Mouse (Mus musculus) cerebellum, adult (tissue): ENCODE data around the gene Dusp27.

ENCODE experiments used
- ATAC-seq: cut with Nextera tagmentation; 2 replicates; pipeline ENCODE4 v1.9.2; 2017; ENCODE audit warnings: mild to moderate bottlenecking, moderate library complexity, mixed read lengths; ENCODE audit not compliant: insufficient number of reproducible peaks, low FRiP score, low TSS enrichment

Dusp27 gene

DNA sequence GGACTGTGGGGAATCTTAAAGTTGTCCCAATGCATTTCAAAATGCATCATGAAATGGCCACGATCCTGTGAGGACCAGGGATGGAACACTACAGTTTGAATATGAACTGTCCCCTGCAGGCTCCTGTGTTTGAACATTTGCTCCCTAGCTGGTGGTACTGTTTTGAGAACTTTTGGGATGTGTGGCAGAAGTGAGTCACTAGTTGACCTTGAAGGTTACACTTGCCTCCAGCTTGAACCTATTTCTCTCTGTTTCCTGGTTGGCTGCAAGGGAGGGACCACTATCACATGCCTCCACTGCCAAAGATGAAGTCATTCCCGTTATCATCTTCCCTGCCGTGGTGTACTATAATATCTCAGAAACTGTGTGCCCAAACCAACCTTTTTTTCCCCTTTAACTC, 12.7 kb downstream of the Dusp27 start:
- ATAC-seq: no peak

DNA sequence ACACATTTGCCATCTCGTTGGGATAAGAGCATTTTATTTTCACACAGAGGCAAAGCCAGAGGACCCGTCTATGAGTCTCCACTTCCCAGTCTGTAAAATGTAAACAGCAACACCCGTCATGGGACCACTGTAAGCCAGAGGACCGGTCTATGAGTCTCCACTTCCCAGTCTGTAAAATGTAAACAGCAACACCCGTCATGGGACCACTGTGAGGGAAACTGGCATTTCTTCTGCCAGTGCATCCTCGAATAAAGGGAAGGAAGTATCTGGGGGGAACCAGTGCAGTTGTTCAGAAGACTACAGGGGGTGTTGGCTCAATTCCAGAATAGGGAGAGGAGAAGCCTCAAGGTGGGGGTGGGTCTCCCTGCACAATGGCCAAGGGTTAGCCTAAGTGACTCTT, 22.3 kb downstream of the Dusp27 start:
- ATAC-seq: no peak

GRCm38 (mm10) chr1:166104858-166105257, 22.9 kb downstream of the Dusp27 start:
- ATAC-seq: no peak

- no peak for ATAC-seq
These were observed 24.7 kb downstream of the Dusp27 start for GRCm38 (mm10) chr1:166102920-166103608.

DNA sequence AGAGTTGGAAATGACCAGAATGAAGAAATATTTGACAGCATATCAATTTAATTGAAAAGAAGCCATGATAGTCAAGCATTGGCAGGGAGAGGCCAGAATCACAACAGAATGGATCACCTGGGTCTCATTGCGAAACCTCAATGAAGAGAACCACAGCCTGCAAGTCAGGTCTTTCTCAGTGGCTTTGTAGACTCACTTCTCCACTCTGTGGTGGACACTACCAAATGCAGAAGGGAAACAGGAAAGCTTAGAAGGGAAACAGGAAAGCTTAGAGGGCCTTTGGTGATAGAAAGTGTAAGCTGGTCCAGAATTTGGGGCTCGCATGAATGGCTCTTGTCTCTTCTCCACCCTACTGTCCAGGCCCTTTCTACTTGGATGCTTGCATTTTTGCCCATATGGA, 29.6 kb downstream of the Dusp27 start:
- no peak for ATAC-seq

DNA sequence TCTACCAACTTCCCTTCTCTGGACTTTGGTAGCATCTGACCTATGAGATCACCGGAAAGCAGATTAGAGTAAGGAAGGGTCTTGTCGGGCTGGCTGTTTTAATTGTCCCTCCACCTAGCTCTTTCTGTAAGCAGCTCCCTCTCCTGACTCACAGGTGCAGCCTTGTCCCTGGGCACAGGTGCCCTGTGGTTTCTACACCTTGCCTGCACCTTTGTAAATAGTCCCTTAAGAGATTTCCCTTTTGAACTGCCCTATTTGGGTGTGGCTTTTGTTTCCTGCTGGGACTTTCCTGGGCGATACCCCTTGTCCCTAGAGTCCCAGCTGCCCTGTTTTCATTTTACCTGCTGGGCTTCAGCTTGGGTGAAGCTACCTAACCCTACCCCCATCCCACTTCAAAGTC, 33.3 kb downstream of the Dusp27 start:
- ATAC-seq: no peak

DNA sequence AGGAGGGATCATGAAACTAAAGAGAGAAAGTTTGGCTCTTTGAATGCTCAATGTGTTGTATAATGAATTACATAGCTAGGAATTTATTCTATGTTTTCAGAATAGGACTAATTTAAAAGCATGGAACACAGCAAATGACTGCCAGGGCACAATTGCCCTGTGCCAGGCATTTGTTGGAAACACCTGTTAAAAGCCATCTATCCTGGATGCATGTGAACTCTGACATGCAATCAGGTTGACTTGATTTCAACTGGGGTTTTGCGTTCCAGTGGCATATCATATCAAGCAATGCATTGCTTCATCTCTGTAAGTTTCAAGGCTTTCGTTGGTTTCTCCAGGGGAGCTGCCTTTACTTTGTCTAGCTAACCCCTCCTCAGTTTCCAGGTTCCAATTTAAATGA, 37.4 kb downstream of the Dusp27 start:
- no peak for ATAC-seq

- ATAC-seq: no peak
These were observed 38.0 kb downstream of the Dusp27 start for GRCm38 (mm10) chr1:166089739-166090138.

DNA sequence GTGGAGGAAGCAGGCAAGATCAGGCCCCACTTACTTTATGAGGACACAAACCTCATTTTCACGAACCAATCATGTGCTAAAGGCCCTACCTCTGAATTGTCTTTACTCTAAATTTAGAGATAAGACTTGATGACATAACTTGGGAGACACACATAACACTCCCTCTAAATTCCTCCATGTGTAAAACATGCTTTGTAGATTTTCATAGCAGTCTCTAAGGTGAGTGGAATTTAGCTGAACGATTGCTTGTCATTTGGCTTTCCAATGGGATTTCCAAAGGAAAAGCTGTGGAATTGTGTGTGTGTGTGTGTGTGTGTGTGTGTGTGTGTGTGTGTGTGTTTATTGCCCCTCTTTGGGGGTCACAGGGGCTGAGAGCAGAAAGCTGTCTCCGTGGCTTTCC, 38.4 kb downstream of the Dusp27 start:
- no peak for ATAC-seq

GRCm38 (mm10) chr1:166088446-166089170, 39.1 kb downstream of the Dusp27 start:
- ATAC-seq: no peak

DNA sequence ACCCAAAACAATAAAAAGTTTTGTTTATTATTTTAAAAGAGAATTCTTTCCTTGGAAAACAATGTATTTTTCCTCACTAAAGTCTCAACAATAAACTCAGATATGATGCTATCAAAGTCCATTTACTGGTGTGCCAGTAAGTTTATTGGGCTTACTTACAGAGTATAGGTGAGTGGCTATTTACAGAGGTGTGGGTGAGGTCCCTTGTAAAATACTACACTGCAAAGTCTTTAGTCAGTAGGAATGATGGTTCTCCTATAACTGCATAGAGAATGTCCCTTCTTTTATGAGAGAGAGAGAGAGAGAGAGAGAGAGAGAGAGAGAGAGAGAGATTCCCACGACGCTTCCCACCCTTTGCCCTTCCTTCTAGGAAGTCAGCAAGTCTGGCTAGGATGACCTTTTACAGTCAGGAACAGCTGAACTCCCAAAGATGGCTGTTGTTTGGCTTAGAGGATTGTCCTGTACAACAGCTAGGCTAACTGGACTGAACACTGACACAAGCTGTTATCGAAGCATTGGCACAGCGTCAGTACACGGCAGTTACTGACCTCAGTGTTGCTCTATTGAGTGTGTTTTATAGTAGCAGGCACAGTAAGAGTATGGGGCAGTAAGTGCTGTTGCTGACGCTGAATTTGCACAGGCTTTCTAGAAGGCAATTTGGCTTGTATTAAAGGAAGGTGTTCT, 50.5 kb downstream of the Dusp27 start:
- ATAC-seq: no peak

DNA sequence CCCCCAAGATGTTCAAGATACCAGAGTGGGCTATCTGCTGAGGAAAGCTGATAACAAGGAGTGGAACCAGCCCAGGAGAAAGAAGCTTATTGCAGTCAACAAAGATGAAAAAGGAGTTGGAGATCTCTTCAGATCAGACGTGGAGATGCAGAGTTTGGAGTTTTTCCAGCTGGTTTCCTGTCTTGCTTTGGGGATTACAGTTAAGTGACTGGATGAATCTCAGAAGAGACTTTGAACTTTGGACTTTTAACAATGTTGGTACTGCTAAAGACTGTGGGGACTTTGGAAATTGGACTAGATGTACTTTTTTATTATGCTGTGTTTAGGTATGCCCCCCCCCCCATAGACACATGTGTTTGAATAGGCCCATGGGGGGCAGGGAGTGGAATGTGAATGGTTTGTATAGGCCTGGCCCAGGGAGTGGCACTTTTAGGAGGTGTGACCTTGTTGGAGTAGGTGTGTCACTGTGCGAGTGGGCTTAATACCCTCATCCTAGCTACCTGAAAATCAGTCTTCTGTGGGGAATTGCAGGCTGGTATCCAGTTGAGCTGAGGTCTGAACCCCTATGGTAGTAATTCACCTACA, 59.8 kb downstream of the Dusp27 start:
- ATAC-seq: no peak

GRCm38 (mm10) chr1:166063870-166064269, 63.9 kb downstream of the Dusp27 start:
- ATAC-seq: no peak

DNA sequence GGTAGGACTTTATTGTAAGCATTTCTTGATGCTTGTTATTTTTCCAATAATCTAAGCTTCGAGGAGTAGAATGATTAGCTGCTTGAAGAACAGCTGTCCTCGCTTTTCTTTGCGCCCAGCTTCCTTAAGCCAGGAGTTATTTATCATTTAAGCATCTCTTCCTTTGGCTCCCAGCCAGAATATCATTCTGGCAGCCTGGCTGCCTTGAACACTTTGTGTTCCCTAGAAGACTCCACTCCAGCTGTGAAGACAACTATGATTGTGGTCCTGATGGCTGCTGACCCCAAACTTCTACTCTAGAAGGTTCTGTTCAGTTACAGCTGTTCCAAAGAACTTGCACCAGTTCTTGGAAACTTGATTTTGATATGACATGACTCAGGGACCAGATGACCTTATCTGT, 66.2 kb downstream of the Dusp27 start:
- no peak for ATAC-seq

GRCm38 (mm10) chr1:166060406-166060805, 67.3 kb downstream of the Dusp27 start:
- ATAC-seq: no peak

GRCm38 (mm10) chr1:166056098-166056756, 71.5 kb downstream of the Dusp27 start:
- no peak for ATAC-seq

GRCm38 (mm10) chr1:166053285-166053955, 74.3 kb downstream of the Dusp27 start:
- ATAC-seq: no peak

DNA sequence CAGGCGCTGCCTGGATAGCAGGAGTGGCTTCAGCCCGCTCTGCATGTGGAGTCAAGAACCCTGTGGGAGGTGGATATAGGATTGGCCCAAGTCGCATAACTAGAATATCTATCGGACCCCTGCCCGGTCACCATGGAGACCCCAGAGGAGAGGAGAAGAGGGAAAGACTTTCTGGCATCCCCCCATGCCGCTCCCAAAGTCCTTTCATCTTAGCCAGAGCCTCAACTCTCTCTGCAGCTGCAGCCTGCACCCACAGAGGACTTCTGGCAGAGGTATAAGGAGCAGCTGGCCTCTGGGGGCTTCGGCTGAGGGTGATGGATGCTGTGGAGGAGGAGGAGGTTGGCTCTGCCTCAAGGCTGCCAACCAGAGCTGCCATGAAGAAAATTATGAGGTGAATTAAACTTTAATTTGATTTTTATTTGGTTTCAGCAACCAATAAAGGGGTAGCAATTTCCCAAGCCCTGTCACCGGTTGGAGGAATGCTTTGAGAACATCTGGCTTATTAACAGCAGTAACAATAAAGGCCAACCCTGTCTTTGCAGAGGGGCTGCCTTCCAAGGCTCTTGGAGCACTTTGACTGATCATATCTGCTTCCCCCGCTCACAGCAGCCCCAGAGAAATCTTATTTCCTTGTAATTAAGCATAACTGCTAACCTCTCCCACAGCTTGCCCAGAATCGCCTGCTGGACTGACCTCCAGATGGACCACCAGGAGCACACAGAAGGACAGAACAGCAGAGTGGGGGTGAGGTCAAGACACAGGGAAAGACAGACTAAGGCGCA, 78.5 kb downstream of the Dusp27 start:
- no peak for ATAC-seq

DNA sequence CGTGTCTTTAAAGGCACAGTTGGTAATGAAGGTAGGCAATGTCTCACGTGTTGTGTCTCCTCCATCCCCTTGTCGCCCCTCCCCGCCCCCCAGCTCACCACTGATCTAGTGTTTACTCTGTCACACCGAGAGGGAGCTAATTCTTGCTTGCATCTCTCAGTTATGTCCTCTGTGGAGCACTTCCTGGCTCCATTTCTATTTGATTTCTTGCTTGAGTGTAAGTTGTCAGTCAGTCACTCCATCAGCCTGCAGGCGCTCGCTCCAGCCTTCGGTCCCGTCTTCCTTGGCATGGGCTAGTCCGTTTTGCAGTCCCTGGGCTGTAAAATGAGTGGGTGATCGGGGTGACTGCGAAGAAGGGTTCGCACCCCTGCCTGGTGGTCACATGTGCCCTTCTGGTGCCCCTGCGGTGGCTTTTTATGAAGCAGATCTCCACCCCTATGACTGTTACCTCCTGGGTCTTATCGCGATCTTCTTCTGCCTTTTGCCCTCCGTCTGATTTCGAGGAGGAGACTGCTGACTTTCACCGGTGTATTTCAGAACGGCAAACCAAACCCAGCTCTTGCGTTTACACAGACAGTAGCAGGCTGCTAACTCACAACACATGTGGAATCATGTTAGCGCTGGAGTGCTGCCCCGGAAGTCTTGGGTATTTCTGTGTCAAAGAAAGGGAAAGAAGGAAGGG, 79.4 kb downstream of the Dusp27 start:
- 0 out of 2 replicates have a peak, but pooled peaks have one; percentile 18 for ATAC-seq
